Mouse (Mus musculus): ENCODE results near the gene Nox1. TPM values are rescaled to one million over a fixed set of nuclear protein-coding genes. Genes with fewer than 3 reads are reported as not detected.

The Nox1 gene
- total RNA-seq, 1 experiment from 2014 or later, result 2.0 TPM

- ATAC-seq (ENCODE audit: extremely low read depth, insufficient number of reproducible peaks, low FRiP score, poor library complexity, severe bottlenecking), result no peak
Observed at GRCm38 (mm10) chrX:134140024-134140423, 81.7 kb downstream of the Nox1 start.

DNA sequence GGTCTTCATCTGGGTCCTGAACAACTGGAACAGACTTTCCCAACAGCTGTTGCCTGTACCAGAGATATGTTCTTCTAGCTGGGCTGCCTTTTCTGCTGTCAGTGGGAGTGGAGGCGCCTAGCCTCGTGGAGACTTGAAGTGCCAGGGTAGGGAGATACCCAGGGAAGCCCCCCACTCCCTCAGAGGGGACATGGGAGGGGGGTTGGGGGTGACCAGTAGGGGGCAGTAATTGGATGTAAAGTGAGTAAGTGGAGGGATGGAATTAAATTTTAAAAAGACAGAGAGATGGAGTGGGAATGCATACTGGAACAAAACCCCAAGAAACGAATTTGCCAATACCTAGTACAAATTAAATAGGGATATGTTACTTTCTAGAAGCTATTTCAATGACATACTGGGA, 87.9 kb downstream of the Nox1 start:
- no peak for ATAC-seq (ENCODE audit: extremely low read depth, insufficient number of reproducible peaks, low FRiP score, poor library complexity, severe bottlenecking)

- no peak for ATAC-seq (ENCODE audit: extremely low read depth, insufficient number of reproducible peaks, low FRiP score, poor library complexity, severe bottlenecking)
Observed at GRCm38 (mm10) chrX:134132295-134132694, 89.5 kb downstream of the Nox1 start.

DNA sequence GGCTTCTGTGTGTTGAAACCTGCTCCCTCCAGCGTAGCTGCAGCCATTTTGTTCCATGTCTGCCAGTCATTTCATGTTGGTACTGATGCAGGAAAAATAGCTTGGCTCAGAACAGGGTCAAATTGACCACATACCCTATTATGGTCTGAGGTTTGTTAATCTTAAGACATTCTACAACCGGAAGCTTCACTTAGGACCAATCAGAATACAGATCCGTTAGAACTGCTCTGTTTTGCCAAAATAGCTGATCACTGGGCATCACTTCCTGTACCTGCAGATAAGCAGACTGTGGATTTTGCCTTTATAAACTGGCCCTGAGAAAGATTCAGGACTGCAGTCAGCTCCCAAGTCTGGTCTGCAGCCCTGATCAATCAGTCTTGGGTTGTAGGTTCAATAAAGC, 93.2 kb downstream of the Nox1 start:
- ATAC-seq (ENCODE audit: extremely low read depth, insufficient number of reproducible peaks, low FRiP score, poor library complexity, severe bottlenecking), result no peak

GRCm38 (mm10) chrX:134116417-134116816, 105.3 kb downstream of the Nox1 start:
- no peak for ATAC-seq (ENCODE audit: extremely low read depth, insufficient number of reproducible peaks, low FRiP score, poor library complexity, severe bottlenecking)

DNA sequence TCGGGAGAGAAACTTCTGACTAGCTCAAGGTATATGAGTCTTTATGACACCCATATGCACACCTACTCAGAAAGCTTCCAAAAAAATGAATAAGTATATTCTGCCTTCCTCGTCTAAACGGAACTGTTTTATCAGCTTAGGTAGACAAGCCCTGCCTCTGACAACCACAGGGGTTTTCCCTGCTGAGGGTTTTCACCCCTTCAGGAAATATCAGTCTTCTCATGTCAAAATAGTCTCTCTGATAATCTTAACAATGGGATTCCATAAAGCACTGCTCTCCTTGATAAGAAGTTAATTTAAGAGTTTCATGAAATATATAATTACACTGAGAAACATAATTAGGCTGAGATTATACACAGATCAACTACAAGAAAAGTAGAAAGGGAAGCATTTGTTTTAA, 110.0 kb downstream of the Nox1 start:
- no peak for ATAC-seq (ENCODE audit: extremely low read depth, insufficient number of reproducible peaks, low FRiP score, poor library complexity, severe bottlenecking)

- no peak for ATAC-seq (ENCODE audit: extremely low read depth, insufficient number of reproducible peaks, low FRiP score, poor library complexity, severe bottlenecking)
Observed at GRCm38 (mm10) chrX:134102641-134103040, 119.1 kb downstream of the Nox1 start.

- ATAC-seq (ENCODE audit: extremely low read depth, insufficient number of reproducible peaks, low FRiP score, poor library complexity, severe bottlenecking), result no peak
Observed at GRCm38 (mm10) chrX:134085453-134085852, 136.3 kb downstream of the Nox1 start.

DNA sequence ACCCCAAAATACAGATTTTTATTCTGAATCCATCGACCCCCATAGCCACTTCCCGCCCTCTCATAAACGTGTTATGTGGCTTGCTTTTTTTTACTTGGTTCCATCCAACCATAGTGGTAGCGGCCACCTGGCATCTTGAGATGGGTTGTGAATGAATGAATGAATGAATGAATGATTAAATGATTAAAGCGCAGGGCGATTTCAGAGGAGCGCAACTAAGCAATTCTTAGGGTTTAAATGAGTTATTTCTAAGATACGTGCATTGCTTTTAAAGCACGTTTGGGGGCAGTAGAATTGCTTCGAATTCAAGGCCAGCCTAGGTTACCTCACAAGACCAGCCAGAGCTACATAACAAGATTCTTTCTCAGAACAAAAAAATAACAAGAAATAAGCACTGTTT, 162.0 kb downstream of the Nox1 start:
- 0 out of 2 replicates have a peak, but pooled peaks have one; percentile 9 for ATAC-seq (ENCODE audit: extremely low read depth, insufficient number of reproducible peaks, low FRiP score, poor library complexity, severe bottlenecking)

DNA sequence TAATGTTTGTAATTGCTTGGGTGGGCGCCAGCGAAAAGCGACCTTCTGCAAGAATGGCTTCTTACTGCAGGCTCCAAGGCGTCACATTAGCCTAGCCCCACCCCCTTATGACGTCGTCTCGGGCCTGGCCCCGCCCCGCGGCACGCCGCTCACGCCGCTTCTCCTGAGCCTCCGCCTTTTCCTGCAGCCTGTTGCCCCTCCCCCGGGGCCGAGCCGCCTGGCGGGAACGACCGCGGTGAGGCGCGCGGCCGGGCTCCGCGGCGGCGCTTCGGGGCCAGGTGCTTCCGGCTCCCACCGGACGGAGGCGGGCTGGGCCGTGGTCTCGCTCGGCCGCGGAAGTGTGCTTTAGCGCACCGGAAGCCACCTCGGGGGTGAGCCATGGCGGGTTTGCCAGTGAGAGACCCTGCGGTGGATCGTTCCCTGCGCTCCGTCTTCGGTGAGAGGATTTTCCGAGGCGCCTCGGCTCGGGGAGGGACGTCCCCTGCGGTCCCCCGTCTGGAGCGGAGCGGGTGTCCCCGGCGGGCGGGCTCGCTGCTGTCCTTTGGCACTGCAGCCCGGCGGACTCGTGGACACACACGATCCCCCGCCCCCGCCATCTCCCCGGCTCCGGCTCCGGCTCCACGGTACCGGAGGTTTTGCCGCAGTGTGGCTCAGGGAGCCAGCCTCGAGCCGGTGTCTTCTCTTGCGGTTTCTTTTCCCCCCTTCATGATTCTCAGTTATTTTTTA, 162.6 kb downstream of the Nox1 start, which contains the start of gene Cstf2:
Gene Cstf2, plus strand, starts transcription at position 201 of the 726 bp plus-strand sequence.
- peak; percentile 94 for ATAC-seq (ENCODE audit: extremely low read depth, insufficient number of reproducible peaks, low FRiP score, poor library complexity, severe bottlenecking)

- no peak for ATAC-seq (ENCODE audit: extremely low read depth, insufficient number of reproducible peaks, low FRiP score, poor library complexity, severe bottlenecking)
Observed at GRCm38 (mm10) chrX:134058040-134058875, 163.5 kb downstream of the Nox1 start.

- ATAC-seq (ENCODE audit: extremely low read depth, insufficient number of reproducible peaks, low FRiP score, poor library complexity, severe bottlenecking), result no peak
Observed at GRCm38 (mm10) chrX:134056897-134057296, 164.9 kb downstream of the Nox1 start.

DNA sequence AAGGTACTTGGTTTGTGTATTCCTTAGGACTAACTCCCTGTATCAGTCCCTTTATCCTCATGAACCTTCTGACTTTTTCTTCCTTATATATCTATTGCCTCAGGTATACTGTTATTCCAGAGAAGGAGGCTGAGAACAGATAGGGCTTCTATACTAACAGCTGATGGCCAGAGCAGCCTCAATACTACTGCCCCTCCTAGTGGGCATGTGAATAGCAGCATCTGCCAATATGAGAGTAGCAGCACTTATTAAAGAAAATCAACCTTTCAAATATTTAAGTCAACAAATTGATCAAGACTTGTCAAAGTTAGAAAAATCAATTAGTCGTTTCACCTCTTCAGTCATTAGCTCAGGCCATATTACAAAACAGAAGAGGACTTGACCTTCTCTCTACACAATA, 172.8 kb downstream of the Nox1 start:
- no peak for ATAC-seq (ENCODE audit: extremely low read depth, insufficient number of reproducible peaks, low FRiP score, poor library complexity, severe bottlenecking)

Other genes with a start within 250 kb of the Nox1 start
- 2.8 and 2.9 TPM in 2 replicates for gene Sytl4, start 240.1 kb downstream of the Nox1 start, total RNA-seq (2017)
- 36.8 and 42.7 TPM in 2 replicates for gene Cstf2, start 162.8 kb downstream of the Nox1 start, total RNA-seq (2017)
- gene Xkrx, start 59.9 kb downstream of the Nox1 start, total RNA-seq (2017), result 6.8 and 12.0 TPM in 2 replicates
- not detected in 2 replicates for gene Arl13a, start 34.5 kb downstream of the Nox1 start, total RNA-seq (2017)
- gene Trmt2b, start 55.0 kb upstream of the Nox1 start, total RNA-seq (2017), result 22.8 and 27.2 TPM in 2 replicates
- gene Tmem35a, start 73.3 kb upstream of the Nox1 start, total RNA-seq (2017), result not detected in 2 replicates
- gene Cenpi, start 86.1 kb upstream of the Nox1 start, total RNA-seq (2017), result 0.86 and 1.2 TPM in 2 replicates
- gene Drp2, start 182.6 kb upstream of the Nox1 start, total RNA-seq (2017), result not detected in 2 replicates

Measured in neutrophil, adult 5-6 weeks (primary cell).